Mouse (Mus musculus): ENCODE measurements at regions not wholly inside any gene's neighbourhood (a gene's known extent, or its start where the extent isn't known, plus 50 kb on each side); places are given as distances from the start of the nearest gene placed in this dataset.

DNA sequence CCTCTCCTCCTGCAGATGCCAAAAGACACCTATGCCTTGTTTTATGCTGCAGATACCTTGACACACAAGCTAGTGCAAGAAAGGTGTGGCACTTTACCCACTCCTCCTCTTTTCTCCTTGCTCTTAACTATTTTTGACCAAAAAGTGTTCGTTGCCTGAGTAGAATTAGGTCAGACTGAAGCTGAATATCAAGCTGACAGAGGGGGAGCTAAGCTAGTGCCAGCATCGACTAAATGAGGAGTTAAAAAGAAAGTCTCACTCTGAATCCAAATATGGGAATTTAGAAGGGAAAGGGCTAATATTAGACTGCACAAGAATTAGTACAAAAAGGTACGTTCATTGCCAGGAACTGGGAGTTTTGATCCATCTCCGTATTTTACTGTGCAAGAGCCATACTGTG lies 241.2 kb downstream of the Cog6 start:
- TF ChIP-seq POLR2A (IDR thresholded peaks at IDR 0.05; ENCODE audit: borderline replicate concordance, extremely low read depth, insufficient read depth, insufficient read length, poor library complexity, severe bottlenecking) (no peak), CTCF (IDR thresholded peaks at IDR 0.05; ENCODE audit: borderline replicate concordance, extremely low read depth, insufficient read depth, insufficient read length) (no peak)
- DNase-seq (ENCODE audit: low read depth) = no peak

DNA sequence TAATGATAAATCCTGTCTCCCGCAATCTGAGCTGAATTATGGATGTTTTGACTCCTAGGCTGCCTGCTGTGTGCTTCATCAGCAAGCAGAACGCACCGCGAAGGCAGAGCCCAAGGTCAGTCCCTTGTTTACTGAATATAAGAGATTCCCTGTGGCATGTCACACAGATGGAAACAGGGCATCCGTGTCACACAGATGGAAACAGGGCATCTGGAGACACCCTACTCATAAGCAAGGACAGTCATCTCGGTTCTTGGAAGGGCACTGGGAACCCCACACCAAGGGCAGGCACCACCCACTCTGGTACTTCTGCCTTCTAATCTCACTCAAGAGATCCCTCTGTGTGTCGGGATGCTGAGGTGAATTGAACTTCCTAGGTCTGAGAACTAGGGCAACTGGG lies 241.9 kb downstream of the Cog6 start:
- TF ChIP-seq CTCF (IDR thresholded peaks at IDR 0.05; ENCODE audit: borderline replicate concordance, extremely low read depth, insufficient read depth, insufficient read length) (no peak), POLR2A (IDR thresholded peaks at IDR 0.05; ENCODE audit: borderline replicate concordance, extremely low read depth, insufficient read depth, insufficient read length, poor library complexity, severe bottlenecking) (no peak)
- no peak for DNase-seq (ENCODE audit: low read depth)

DNA sequence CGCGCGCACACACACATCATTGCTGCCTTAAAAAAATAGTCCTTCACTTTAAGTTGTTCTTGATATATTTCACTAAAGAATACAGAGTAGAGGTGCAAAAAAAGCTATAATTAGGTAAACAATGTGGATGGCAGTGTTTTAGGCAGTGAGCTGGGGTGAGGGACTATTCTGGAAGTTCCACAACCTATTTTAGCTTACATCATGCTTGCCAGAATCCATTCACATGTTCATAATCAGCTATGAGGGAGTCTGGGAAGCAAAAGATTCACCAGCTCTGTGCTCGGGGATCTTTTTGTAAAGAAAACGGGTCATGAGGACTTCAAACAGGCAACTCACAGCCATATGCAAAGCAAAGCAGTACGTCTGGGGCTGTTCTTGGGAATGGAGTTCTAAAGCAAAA lies 242.3 kb downstream of the Cog6 start:
- no peak for DNase-seq (ENCODE audit: low read depth)
- TF ChIP-seq CTCF (IDR thresholded peaks at IDR 0.05; ENCODE audit: borderline replicate concordance, extremely low read depth, insufficient read depth, insufficient read length) = no peak

- no peak for TF ChIP-seq POLR2A (IDR thresholded peaks at IDR 0.05; ENCODE audit: borderline replicate concordance, extremely low read depth, insufficient read depth, insufficient read length, poor library complexity, severe bottlenecking)
- no peak for TF ChIP-seq CTCF (IDR thresholded peaks at IDR 0.05; ENCODE audit: borderline replicate concordance, extremely low read depth, insufficient read depth, insufficient read length)
- peak; percentile 36 for DNase-seq (ENCODE audit: low read depth)
Measured at GRCm38 (mm10) chr3:52767276-52767675, 249.8 kb downstream of the Cog6 start.

GRCm38 (mm10) chr3:52766841-52767240 lies 250.2 kb downstream of the Cog6 start:
- peak; percentile 89 for DNase-seq (ENCODE audit: low read depth)
- TF ChIP-seq CTCF (IDR thresholded peaks at IDR 0.05; ENCODE audit: borderline replicate concordance, extremely low read depth, insufficient read depth, insufficient read length) = no peak

DNA sequence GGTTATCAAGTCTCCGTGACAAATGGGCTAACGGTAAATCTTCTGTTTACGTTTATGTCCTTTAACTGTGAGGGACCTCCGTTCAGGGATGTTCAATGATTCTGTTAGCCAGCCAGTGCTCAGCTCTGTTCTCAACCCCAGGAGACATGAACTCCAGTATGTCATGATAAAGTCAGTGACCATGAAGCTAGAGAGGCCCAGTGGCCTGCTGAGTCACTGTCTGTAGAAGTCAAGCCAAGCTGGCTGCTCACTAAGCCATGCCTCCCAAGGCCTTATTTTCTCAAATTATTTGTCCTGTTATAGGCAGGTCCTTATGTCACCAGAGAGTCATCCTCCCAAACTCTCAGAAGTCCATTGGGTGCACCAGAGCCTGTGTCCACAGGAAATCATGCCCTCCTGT lies 252.9 kb downstream of the Cog6 start:
- TF ChIP-seq CTCF (IDR thresholded peaks at IDR 0.05; ENCODE audit: borderline replicate concordance, extremely low read depth, insufficient read depth, insufficient read length) = no peak
- TF ChIP-seq POLR2A (IDR thresholded peaks at IDR 0.05; ENCODE audit: borderline replicate concordance, extremely low read depth, insufficient read depth, insufficient read length, poor library complexity, severe bottlenecking) = no peak
- no peak for DNase-seq (ENCODE audit: low read depth)

DNA sequence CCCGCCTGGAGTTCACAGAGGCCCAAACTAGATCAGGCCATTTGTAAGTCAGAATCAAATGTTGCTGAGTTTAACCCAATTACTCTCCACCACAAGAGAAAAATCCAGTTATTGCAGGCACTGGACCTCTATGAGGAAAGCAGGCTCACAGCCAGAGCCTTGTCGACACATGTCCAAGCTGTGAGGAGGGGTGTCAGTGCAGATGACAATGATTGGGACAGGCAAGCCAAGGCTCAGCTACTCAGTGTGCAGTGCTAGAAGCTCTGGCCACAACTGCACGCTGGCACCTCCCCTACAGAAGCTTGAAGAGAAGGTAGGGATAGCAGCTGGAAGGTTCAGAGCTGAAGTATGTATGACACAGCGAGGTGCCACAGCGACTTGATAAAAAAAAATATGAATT lies 253.4 kb downstream of the Cog6 start:
- no peak for TF ChIP-seq POLR2A (IDR thresholded peaks at IDR 0.05; ENCODE audit: borderline replicate concordance, extremely low read depth, insufficient read depth, insufficient read length, poor library complexity, severe bottlenecking)
- TF ChIP-seq CTCF (IDR thresholded peaks at IDR 0.05; ENCODE audit: borderline replicate concordance, extremely low read depth, insufficient read depth, insufficient read length) = no peak

GRCm38 (mm10) chr3:52762549-52762948 lies 254.5 kb downstream of the Cog6 start:
- TF ChIP-seq CTCF (IDR thresholded peaks at IDR 0.05; ENCODE audit: borderline replicate concordance, extremely low read depth, insufficient read depth, insufficient read length) (no peak), POLR2A (IDR thresholded peaks at IDR 0.05; ENCODE audit: borderline replicate concordance, extremely low read depth, insufficient read depth, insufficient read length, poor library complexity, severe bottlenecking) (no peak)
- no peak for DNase-seq (ENCODE audit: low read depth)

More for the DNA sequence above, 253.4 kb downstream of the Cog6 start:
- peak; percentile 64 for DNase-seq (ENCODE audit: low read depth)

DNA sequence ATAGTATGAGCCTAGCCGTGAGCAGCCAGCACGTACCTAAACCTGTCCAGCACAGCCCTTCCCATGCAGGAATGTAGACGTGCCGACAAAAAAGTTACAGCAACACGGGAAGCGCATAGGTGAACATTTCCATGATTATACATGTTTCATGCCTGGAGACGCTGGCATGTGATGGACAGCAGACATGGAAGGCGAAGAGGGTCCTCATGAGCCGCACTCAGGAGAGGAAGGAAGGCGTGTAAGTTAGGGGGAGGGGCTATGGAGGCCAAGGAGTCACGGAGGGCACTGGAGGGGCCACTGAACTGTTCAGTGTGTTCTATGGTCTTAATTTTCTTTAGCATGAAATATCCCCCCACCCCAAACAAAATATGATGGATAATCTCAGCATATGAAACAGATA lies 257.2 kb downstream of the Cog6 start:
- TF ChIP-seq POLR2A (IDR thresholded peaks at IDR 0.05; ENCODE audit: borderline replicate concordance, extremely low read depth, insufficient read depth, insufficient read length, poor library complexity, severe bottlenecking) (no peak), CTCF (IDR thresholded peaks at IDR 0.05; ENCODE audit: borderline replicate concordance, extremely low read depth, insufficient read depth, insufficient read length) (no peak)
- no peak for DNase-seq (ENCODE audit: low read depth)

- TF ChIP-seq CTCF (IDR thresholded peaks at IDR 0.05; ENCODE audit: borderline replicate concordance, extremely low read depth, insufficient read depth, insufficient read length) = peak; percentile 54; the same call in 1 of the 2 replicates
- no peak for TF ChIP-seq POLR2A (IDR thresholded peaks at IDR 0.05; ENCODE audit: borderline replicate concordance, extremely low read depth, insufficient read depth, insufficient read length, poor library complexity, severe bottlenecking)
Measured at GRCm38 (mm10) chr3:52758561-52758960, 258.5 kb downstream of the Cog6 start.

GRCm38 (mm10) chr3:52756816-52757215 lies 260.2 kb downstream of the Cog6 start:
- DNase-seq (ENCODE audit: low read depth) = no peak
- no peak for TF ChIP-seq CTCF (IDR thresholded peaks at IDR 0.05; ENCODE audit: borderline replicate concordance, extremely low read depth, insufficient read depth, insufficient read length)
- TF ChIP-seq POLR2A (IDR thresholded peaks at IDR 0.05; ENCODE audit: borderline replicate concordance, extremely low read depth, insufficient read depth, insufficient read length, poor library complexity, severe bottlenecking) = no peak

More at GRCm38 (mm10) chr3:52758561-52758960, 258.5 kb downstream of the Cog6 start:
- peak; percentile 43 for DNase-seq (ENCODE audit: low read depth)

DNA sequence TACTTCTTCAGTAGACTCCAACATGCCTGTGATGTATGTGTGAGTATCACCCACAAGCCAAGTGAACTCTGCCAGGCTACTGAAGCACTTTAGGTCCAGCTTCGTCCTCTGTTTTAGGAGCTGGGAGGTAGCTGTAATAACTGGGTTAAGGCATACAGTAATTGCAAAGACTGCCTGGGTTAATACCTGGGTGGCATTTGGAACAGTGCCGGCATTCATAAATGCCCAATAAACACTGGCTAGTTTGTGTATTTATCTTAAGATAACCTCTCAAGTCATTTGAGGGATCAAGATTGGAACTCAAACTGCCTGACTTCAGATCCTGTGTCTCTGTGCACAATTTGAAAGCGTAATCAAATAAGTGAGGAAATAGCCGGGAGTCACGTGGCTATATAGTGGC lies 261.0 kb downstream of the Cog6 start:
- no peak for DNase-seq (ENCODE audit: low read depth)
- TF ChIP-seq POLR2A (IDR thresholded peaks at IDR 0.05; ENCODE audit: borderline replicate concordance, extremely low read depth, insufficient read depth, insufficient read length, poor library complexity, severe bottlenecking) = no peak
- TF ChIP-seq CTCF (IDR thresholded peaks at IDR 0.05; ENCODE audit: borderline replicate concordance, extremely low read depth, insufficient read depth, insufficient read length) = no peak

GRCm38 (mm10) chr3:52754978-52755377 lies 262.1 kb downstream of the Cog6 start:
- no peak for DNase-seq (ENCODE audit: low read depth)
- TF ChIP-seq CTCF (IDR thresholded peaks at IDR 0.05; ENCODE audit: borderline replicate concordance, extremely low read depth, insufficient read depth, insufficient read length) (no peak), POLR2A (IDR thresholded peaks at IDR 0.05; ENCODE audit: borderline replicate concordance, extremely low read depth, insufficient read depth, insufficient read length, poor library complexity, severe bottlenecking) (no peak)
